Mouse (Mus musculus) MEL-GATA-1-ER (cell line): ENCODE results near the gene Nudt4.
A peak's percentile ranks its signal among the peaks of the same experiment; 100 is the strongest.

ENCODE experiments used
- DNase-seq: peaks from one replicate; pipeline ENCODE4 v3.0.0-alpha.2; 2012; ENCODE audit warnings: low read depth; ENCODE audit errors: extremely low read depth

Gene Nudt4

GRCm38 (mm10) chr10:95563851-95564845 is at the start of gene Nudt4:
Gene Nudt4, minus strand, starts transcription at chr10:95564146.
- DNase-seq: peak; percentile 41

- no peak for DNase-seq
Observed at GRCm38 (mm10) chr10:95611331-95611721, 47.4 kb upstream of the Nudt4 start.

GRCm38 (mm10) chr10:95610666-95611330 is 46.9 kb upstream of the Nudt4 start:
- DNase-seq: no peak

- no peak for DNase-seq
Observed at GRCm38 (mm10) chr10:95604979-95605613, 41.1 kb upstream of the Nudt4 start.

GRCm38 (mm10) chr10:95600527-95600926 is 36.6 kb upstream of the Nudt4 start:
- DNase-seq: no peak

GRCm38 (mm10) chr10:95599740-95600139 is 35.8 kb upstream of the Nudt4 start:
- no peak for DNase-seq

- DNase-seq: no peak
Observed at GRCm38 (mm10) chr10:95598056-95598587, 34.2 kb upstream of the Nudt4 start.

GRCm38 (mm10) chr10:95595852-95596639 is 32.1 kb upstream of the Nudt4 start:
- no peak for DNase-seq

GRCm38 (mm10) chr10:95594414-95594813 is 30.5 kb upstream of the Nudt4 start:
- DNase-seq: no peak

GRCm38 (mm10) chr10:95591257-95591656 is 27.3 kb upstream of the Nudt4 start:
- no peak for DNase-seq

GRCm38 (mm10) chr10:95590196-95590595 is 26.2 kb upstream of the Nudt4 start:
- DNase-seq: no peak

- DNase-seq: no peak
Observed at GRCm38 (mm10) chr10:95589196-95589595, 25.2 kb upstream of the Nudt4 start.

- no peak for DNase-seq
Observed at GRCm38 (mm10) chr10:95587509-95588220, 23.7 kb upstream of the Nudt4 start.

- DNase-seq: no peak
Observed at GRCm38 (mm10) chr10:95585554-95585953, 21.6 kb upstream of the Nudt4 start.

GRCm38 (mm10) chr10:95577567-95577950 is 13.6 kb upstream of the Nudt4 start:
- no peak for DNase-seq

- no peak for DNase-seq
Observed at GRCm38 (mm10) chr10:95576876-95577566, 13.1 kb upstream of the Nudt4 start.

- DNase-seq: no peak
Observed at GRCm38 (mm10) chr10:95575839-95576380, 12.0 kb upstream of the Nudt4 start.

- no peak for DNase-seq
Observed at GRCm38 (mm10) chr10:95574994-95575393, 11.0 kb upstream of the Nudt4 start.

- peak; percentile 72 for DNase-seq
Observed at GRCm38 (mm10) chr10:95569441-95569840, 5.5 kb upstream of the Nudt4 start.
